Mouse (Mus musculus): ENCODE measurements around the gene Ndufv3. TPM values are rescaled to one million over a fixed set of nuclear protein-coding genes. Genes with fewer than 3 reads are reported as not detected.

Ndufv3 gene
- 172 and 189 TPM in 2 replicates for polyA plus RNA-seq (2015; fragmentation: Nextera tagmentation; extraction: Ambion mirVana)

GRCm38 (mm10) chr17:31519946-31520838 is at the start of gene Ndufv3, which contains the start of gene Wdr4:
Gene Ndufv3, plus strand, starts transcription at chr17:31520115.
Gene Wdr4, minus strand, starts transcription at chr17:31519980.

GRCm38 (mm10) chr17:31564015-31564857 is 44.3 kb downstream of the Ndufv3 start, which contains the start of gene Pknox1:
Gene Pknox1, plus strand, starts transcription at chr17:31564734.

Other genes starting within 250 kb of the Ndufv3 start
- gene Rsph1, start 242.7 kb upstream of the Ndufv3 start, polyA plus RNA-seq (2015; fragmentation: Nextera tagmentation; extraction: Ambion mirVana) = 0.79 and 1.2 TPM in 2 replicates
- 3.1 and 3.7 TPM in 2 replicates for gene Slc37a1, start 233.3 kb upstream of the Ndufv3 start, polyA plus RNA-seq (2015; fragmentation: Nextera tagmentation; extraction: Ambion mirVana)
- 1.8 and 3.4 TPM in 2 replicates for gene Pde9a, start 133.9 kb upstream of the Ndufv3 start, polyA plus RNA-seq (2015; fragmentation: Nextera tagmentation; extraction: Ambion mirVana)
- gene Wdr4, start 135 bp upstream of the Ndufv3 start, polyA plus RNA-seq (2015; fragmentation: Nextera tagmentation; extraction: Ambion mirVana) = 21.5 and 22.7 TPM in 2 replicates
- 16.4 and 17.1 TPM in 2 replicates for gene Pknox1, start 44.6 kb downstream of the Ndufv3 start, polyA plus RNA-seq (2015; fragmentation: Nextera tagmentation; extraction: Ambion mirVana)
- gene Cbs, start 117.1 kb downstream of the Ndufv3 start, polyA plus RNA-seq (2015; fragmentation: Nextera tagmentation; extraction: Ambion mirVana) = 0.07 and 0.13 TPM in 2 replicates
- 230 and 231 TPM in 2 replicates for gene U2af1, start 138.8 kb downstream of the Ndufv3 start, polyA plus RNA-seq (2015; fragmentation: Nextera tagmentation; extraction: Ambion mirVana)
- 0.16 TPM in 1 of 2 replicates, not detected in the other for gene Cryaa, start 157.7 kb downstream of the Ndufv3 start, polyA plus RNA-seq (2015; fragmentation: Nextera tagmentation; extraction: Ambion mirVana)